Mouse (Mus musculus) right cerebral cortex, adult 2 months (tissue): Measurements from ENCODE around the gene Tmem60.

ENCODE experiments used
- DNase-seq, 2 experiments: peaks; one replicate each; pipeline ENCODE4 v3.0.0; 2021 to 2022; ENCODE audit warnings: low spot score in 2 of 2

Tmem60 gene

GRCm38 (mm10) chr5:20906191-20906590 lies 24.2 kb downstream of the Tmem60 start:
- no peak for DNase-seq

- DNase-seq, result no peak
These were observed 29.8 kb downstream of the Tmem60 start for GRCm38 (mm10) chr5:20911741-20912140.

DNA sequence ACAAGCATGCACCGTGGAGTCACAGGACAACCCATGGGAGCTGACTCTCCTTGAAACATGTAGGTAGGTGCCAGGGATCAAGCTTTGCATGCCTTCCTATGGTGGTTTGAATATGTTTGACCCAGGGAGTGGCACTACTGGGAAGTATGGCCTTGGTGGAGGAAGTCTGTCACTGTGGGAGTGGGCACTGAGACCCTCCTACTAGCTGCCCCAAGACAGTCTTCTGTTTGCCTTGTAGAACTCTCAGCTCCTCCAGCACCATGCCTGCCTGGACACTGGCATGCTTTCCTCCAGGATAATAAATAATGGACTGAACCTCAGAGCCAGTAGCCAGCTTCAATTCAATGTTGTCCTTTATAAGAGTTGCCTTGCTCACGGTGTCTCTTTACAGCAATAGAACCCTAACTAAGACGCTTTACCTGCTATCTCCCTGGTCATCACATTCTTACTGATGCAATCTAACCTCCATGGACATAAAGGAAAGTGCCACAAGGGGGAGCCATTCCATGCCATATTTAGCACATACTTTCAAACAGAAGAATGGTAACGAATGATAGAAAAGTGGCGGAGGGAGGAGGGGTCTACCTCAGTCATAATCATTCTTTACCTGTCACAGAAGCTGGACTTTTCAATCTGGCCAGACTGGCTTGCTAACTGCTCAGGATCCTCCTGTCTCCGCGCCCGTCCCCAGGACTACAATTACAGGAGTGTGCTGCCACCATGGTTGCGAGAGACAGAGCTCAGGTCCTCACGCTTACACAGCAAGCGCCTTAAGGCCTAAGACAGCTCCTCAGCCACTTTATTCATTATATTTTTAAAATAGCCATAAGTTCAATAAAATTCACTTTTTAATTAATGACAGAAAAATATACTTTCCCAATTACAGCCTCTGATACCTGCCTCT lies 31.6 kb downstream of the Tmem60 start:
- DNase-seq, result peak; percentile 80 to 87

DNA sequence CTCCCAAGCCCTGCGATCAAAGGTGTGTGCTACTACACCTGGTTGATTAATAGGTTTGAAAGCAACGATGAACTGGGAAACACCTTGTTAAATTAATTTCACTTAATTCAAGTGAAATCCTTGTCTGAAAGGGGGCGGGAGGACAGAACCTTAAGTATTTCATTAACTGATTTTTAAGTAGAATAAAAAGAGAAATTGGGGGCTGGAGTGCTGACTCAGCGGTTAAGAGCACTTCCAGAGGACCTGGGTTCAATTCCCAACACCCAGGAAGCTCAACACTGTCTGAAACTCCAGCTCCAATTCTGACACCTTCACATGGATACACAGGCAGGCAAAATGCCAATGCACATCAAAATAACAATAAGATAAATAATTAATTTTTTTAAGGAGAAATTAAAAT lies 37.0 kb downstream of the Tmem60 start:
- no peak for DNase-seq

GRCm38 (mm10) chr5:20919566-20919965 lies 37.6 kb downstream of the Tmem60 start:
- no peak for DNase-seq

DNA sequence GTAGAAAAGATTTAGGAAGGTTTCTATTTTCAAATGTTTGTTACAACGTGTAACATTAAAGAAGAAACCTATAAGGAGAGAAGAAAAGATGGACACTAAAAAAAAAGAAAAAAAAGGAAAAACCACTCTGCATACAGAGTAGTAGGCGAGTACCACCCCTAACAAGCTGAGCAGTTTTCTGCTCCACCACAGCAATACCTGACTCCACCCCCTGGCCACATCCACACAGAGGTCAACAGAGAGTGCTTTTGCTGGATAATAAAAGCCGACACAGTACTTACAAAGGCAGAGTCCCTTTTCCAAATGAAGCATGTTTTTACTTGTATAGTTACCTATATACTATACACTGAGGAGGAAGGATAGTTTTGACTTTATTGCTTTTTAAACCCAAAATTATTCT lies 42.6 kb downstream of the Tmem60 start:
- no peak for DNase-seq

DNA sequence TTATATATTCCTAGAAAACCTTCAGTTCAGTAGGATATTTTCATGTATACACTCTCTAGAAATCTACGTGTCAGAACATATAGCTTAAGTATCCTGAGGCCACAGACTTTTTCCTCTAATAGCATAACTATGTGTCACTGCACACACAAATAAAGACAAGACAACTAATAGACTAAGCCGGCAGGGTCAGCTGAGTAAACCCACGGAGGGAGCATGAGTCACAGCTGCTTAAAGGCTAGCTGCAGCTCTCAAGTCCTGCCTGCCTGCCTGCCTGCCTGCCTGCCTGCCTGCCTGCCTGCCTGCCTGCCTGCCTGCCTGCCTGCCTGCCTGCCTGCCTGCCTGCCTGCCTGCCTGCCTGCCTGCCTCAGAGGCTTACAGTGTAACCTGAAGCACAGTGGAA lies 43.5 kb downstream of the Tmem60 start:
- DNase-seq, result no peak

DNA sequence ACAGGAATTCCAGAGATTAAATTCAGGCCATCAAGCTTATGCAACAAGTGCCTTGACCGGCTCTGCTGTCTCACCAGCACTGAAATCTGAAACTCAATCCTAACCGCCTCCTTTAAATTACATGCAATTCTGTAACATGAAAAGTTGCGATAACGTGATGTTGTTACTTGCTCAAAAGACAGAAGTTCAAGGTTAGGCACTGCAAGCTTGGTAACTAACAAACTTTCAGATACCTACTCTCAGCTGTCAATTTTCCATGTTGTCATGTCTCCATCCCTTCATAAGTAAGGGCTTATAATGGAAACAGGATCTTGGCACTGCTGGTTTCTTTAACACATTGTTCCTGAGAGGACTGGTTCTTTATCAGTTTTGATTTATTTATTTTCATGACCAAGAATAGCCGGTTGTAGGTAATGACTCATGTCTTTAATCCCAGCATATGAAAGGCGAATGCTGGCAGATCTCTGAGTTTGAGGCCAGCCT lies 47.7 kb downstream of the Tmem60 start:
- DNase-seq, result no peak

DNA sequence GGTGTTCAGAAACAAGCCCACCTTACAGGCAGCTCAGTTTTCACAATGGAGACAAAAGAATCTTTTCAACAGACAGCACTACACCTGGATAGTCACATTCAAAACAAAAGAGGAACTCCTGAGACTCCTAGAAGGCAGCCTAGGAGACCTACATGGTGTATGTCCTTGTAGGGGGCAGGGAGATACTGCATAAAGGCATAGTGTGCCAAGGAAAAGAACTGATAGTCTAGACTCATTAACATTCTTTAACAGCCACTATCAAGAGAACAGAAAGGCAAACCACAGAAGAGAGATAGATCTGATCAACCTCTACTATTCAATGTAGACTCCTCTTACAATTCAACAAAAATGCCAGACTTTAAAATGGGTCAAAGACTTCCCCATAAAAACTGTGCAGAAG lies 48.4 kb downstream of the Tmem60 start:
- no peak for DNase-seq

GRCm38 (mm10) chr5:20931300-20931699 lies 49.3 kb downstream of the Tmem60 start:
- DNase-seq, result no peak

GRCm38 (mm10) chr5:20932585-20932984 lies 50.6 kb downstream of the Tmem60 start:
- DNase-seq, result no peak

- no peak for DNase-seq
These were observed 53.9 kb downstream of the Tmem60 start for GRCm38 (mm10) chr5:20935934-20936333.
